8 mouse cellular contexts compared by ENCODE assay signal in the genomic region with DNA sequence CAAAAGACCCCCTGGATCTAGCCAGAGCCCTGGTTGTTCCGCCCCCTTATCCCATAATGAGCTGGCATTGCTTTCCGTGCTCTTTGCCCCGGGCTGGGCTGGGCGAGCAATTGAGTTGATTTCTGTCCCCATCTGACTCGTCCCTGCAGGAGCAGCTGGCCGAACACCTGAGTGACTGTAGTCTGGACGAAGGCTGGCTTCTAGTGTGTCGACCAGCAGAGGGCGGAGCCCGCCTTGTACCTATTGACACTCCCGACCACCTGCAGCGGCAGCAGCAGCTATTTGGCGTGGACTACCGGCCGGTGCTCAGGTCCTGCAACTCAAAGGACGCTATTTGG. TPM values are rescaled to one million over a fixed set of nuclear protein-coding genes. Genes with fewer than 3 reads are reported as not detected.
DNase-seq lines count a peak whose midpoint lies in the region; ATAC-seq and TF ChIP-seq lines count a peak whose summit lies in the region.

No protein-coding gene starts in this region.

- H3K36me3 ChIP-seq in heart, embryonic 14.5 days (ENCODE audit: control insufficient read depth, insufficient read depth, low read length) = peaks cover 34% of the 10 kb centered on the region
- H3K36me3 ChIP-seq in macrophage (ENCODE audit: inconsistent target) = peaks cover 25% of the 10 kb centered on the region
- peaks cover 20% of the 10 kb centered on the region for H3K36me3 ChIP-seq in spleen, adult 2 months (ENCODE audit: control insufficient read depth, insufficient read depth, low read length)

- WGBS in heart, embryonic 14.5 days = under 1% methylated on average over 16 of the region's 16 CpGs
- WGBS in macrophage (ENCODE audit: missing documents) = 2% methylated on average over 15 of the region's 16 CpGs
- WGBS in spleen, adult 2 months = 2% methylated on average over 16 of the region's 16 CpGs

- peaks cover 6 to 21% of the 10 kb centered on the region in 2 experiments for H3K4me1 ChIP-seq in heart, embryonic 14.5 days (ENCODE audit: control insufficient read depth in 2 of 2, insufficient read depth in 2 of 2, low read length in 2 of 2)
- H3K4me1 ChIP-seq in spleen, adult 2 months (ENCODE audit: control insufficient read depth, insufficient read depth, insufficient read length) = peaks cover 7% of the 10 kb centered on the region

- no peak overlapping the region for H3K27ac ChIP-seq in heart, embryonic 14.5 days (replicated peaks in 1 of 2; ENCODE audit: control insufficient read depth in 1 of 2, insufficient read depth in 1 of 2, low read depth in 2 of 2, low read length in 2 of 2)
- no peak overlapping the region for H3K27ac ChIP-seq in macrophage
- peak overlapping the region; percentile 38; the same call in 1 of the 2 replicates for H3K27ac ChIP-seq in spleen, adult 2 months (ENCODE audit: insufficient read depth, low read length)

- peak overlapping the region; percentile 90 to 94 for H3K4me3 ChIP-seq in heart, embryonic 14.5 days (ENCODE audit: control insufficient read depth in 1 of 2, insufficient read depth in 1 of 2, low read depth in 1 of 2, low read length in 2 of 2)
- H3K4me3 ChIP-seq in macrophage (ENCODE audit: inconsistent target) = peak overlapping the region; percentile 86
- H3K4me3 ChIP-seq in spleen, adult 2 months (ENCODE audit: extremely low read depth, insufficient read depth, insufficient read length) = peak overlapping the region; percentile 91

- no peak for ATAC-seq in heart, embryonic 14.5 days (ENCODE audit: insufficient number of reproducible peaks, insufficient read depth, low FRiP score, low read depth)

- H3K4me2 ChIP-seq in heart, embryonic 14.5 days (ENCODE audit: low read length) = peak overlapping the region; percentile 88

- DNase-seq in right cerebral cortex, postnatal 4 days = peak; percentile 42
- DNase-seq in right cerebral cortex, postnatal 25 days = no peak
- peak; percentile 65 for DNase-seq in embryo, embryonic 11 days
- peak; percentile 83 to 91 for DNase-seq in kidney, postnatal 25 days
- DNase-seq in spleen, adult 2 months (ENCODE audit: low read depth in 1 of 2, low spot score in 2 of 2) = peak in 1 of 2 experiments; percentile 59
- no peak for DNase-seq in layer of hippocampus, adult 9-11 months

- no peaks in the 10 kb centered on the region for H3K9me3 ChIP-seq in heart, embryonic 14.5 days (ENCODE audit: control insufficient read depth, low read length)

- no peak for TF ChIP-seq POLR2A in spleen, adult 2 months (IDR thresholded peaks at IDR 0.05; ENCODE audit: low read depth, low read length)

- no peaks in the 10 kb centered on the region for H3K79me2 ChIP-seq in macrophage (ENCODE audit: inconsistent target)

- H3K27me3 ChIP-seq in heart, embryonic 14.5 days (ENCODE audit: control insufficient read depth, insufficient read depth, low read length) = no peaks in the 10 kb centered on the region
- H3K27me3 ChIP-seq in spleen, adult 2 months (ENCODE audit: control insufficient read depth, insufficient read depth, low read length) = no peaks in the 10 kb centered on the region

- H3K9ac ChIP-seq in heart, embryonic 14.5 days (ENCODE audit: low read length) = peak overlapping the region; percentile 87

- peak; percentile 27; the same call in 1 of the 2 replicates for TF ChIP-seq CTCF in spleen, adult 2 months (IDR thresholded peaks at IDR 0.05; ENCODE audit: extremely low read depth, insufficient read depth, insufficient read length, insufficient replicate concordance)

RNA-seq across cellular contexts. Expression of gene Hectd3, which starts 0.7 kb away (rescaled TPM):
- polyA plus RNA-seq in heart, embryonic 14.5 days (2014; fragmentation: Nextera tagmentation; extraction: Ambion mirVana) = 5.0 and 5.2 TPM in 2 replicates
- 10 to 100 TPM in 25 of 26 experiments, 1 to 10 TPM in 1; 8.9 to 74.4 (median 32.6) TPM for total RNA-seq in macrophage (2018; cell fraction: chromatin; rRNA removed)
- 10 to 100 TPM; 14.4 to 29.8 (median 21.1) TPM for total RNA-seq in macrophage (2018; cell fraction: cytosol; rRNA removed)
- 10 to 100 TPM in 25 of 26 experiments, 1 to 10 TPM in 1; 10.0 to 47.1 (median 24.9) TPM for total RNA-seq in macrophage (2018; cell fraction: nucleus; rRNA removed)
- polyA plus RNA-seq in macrophage (2018) = 17.8 to 24.0 TPM (median 23.6 TPM) in 3 replicates
- polyA plus RNA-seq in spleen, adult 2 months (2012; rRNA removed) = 58.8 and 66.6 TPM in 2 replicates

RNA-seq across cellular contexts. Expression of gene Urod, which starts 1.6 kb away (rescaled TPM):
- 90.5 and 94.6 TPM in 2 replicates for polyA plus RNA-seq in heart, embryonic 14.5 days (2014; fragmentation: Nextera tagmentation; extraction: Ambion mirVana)
- 10 to 100 TPM in 14 of 26 experiments, 1 to 10 TPM in 12; 1.9 to 35.4 (median 13.8) TPM for total RNA-seq in macrophage (2018; cell fraction: chromatin; rRNA removed)
- 10 to 100 TPM; 12.1 to 36.4 (median 19.7) TPM for total RNA-seq in macrophage (2018; cell fraction: cytosol; rRNA removed)
- 10 to 100 TPM in 17 of 26 experiments, 1 to 10 TPM in 9; 6.4 to 33.2 (median 13.6) TPM for total RNA-seq in macrophage (2018; cell fraction: nucleus; rRNA removed)
- 15.8 to 37.4 TPM (median 21.5 TPM) in 3 replicates for polyA plus RNA-seq in macrophage (2018)
- 72.1 and 90.6 TPM in 2 replicates for polyA plus RNA-seq in spleen, adult 2 months (2012; rRNA removed)

RNA-seq across cellular contexts. Expression of gene Eif2b3, which starts 23.4 kb away (rescaled TPM):
- 21.5 and 22.0 TPM in 2 replicates for polyA plus RNA-seq in heart, embryonic 14.5 days (2014; fragmentation: Nextera tagmentation; extraction: Ambion mirVana)
- 10 to 100 TPM in 18 of 26 experiments, 1 to 10 TPM in 8; 1.4 to 34.4 (median 17.2) TPM for total RNA-seq in macrophage (2018; cell fraction: chromatin; rRNA removed)
- total RNA-seq in macrophage (2018; cell fraction: cytosol; rRNA removed) = 10 to 100 TPM in 1 of 26 experiments, 1 to 10 TPM in 25; 5.3 to 10.3 (median 7.7) TPM
- 10 to 100 TPM in 11 of 26 experiments, 1 to 10 TPM in 15; 2.2 to 23.2 (median 8.7) TPM for total RNA-seq in macrophage (2018; cell fraction: nucleus; rRNA removed)
- 7.4 to 19.3 TPM (median 11.1 TPM) in 3 replicates for polyA plus RNA-seq in macrophage (2018)
- polyA plus RNA-seq in spleen, adult 2 months (2012; rRNA removed) = 3.6 TPM in 2 replicates

Comparison
In these comparisons a context has a peak if more than half of its experiments do, and no peak if none do; other contexts are left out.
1. DNase-seq: peak in right cerebral cortex, postnatal 4 days (single experiment), embryo, embryonic 11 days (single experiment) and kidney, postnatal 25 days (2 of 2); none in right cerebral cortex, postnatal 25 days (single experiment) and layer of hippocampus, adult 9-11 months (single experiment).
2. Peak in every context shown above with its lines, with median percentiles within 50 percentile points of each other: H3K4me3 ChIP-seq.